Mouse (Mus musculus): Measurements from ENCODE around the gene Psmb11. TPM values are rescaled to one million over a fixed set of nuclear protein-coding genes. Genes with fewer than 3 reads are reported as not detected.

Psmb11 gene
- polyA plus RNA-seq, 1 experiment from 2014 or later: not detected

DNA sequence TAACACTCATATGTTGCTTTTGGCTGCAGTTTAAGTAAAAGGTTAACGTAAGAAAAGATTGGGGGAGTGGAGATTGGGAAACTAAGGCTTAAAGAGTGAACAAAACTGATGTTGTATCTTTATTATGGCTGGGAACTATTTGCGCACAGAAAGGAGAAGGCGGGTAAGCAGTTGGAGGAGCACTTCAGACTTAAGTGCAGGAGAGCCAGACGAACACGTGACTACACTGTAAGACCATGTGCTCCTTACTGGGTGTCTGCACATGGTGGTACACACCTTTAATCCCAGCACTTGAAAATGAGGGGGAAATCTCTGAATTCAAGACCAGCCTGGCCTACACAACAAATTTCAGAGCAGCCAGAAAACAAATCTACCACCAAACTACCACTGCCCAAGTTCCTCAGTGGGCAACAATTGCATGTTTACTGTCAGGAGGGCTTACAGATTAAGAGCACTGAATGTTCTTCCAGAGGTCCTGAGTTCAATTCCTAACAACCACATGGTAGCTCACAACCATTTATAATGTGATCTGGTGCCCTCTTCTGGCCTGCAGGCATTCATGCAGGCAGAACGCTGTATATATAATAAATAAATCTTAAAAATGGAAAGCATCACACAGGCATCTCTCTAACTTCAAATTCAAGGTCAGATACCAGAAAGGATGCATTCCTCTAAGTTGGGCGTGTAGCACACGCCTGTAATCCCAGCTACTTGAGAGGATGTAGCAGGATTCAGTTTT, 25.8 kb downstream of the Psmb11 start:
- Histone ChIP-seq H3K4me1 (ENCODE audit: insufficient read depth) (no peaks in the 10 kb centered on the region), H3K9ac (no peak overlapping the region), H3K4me2 (no peak overlapping the region), H3K27ac (ENCODE audit: low read depth) (no peak overlapping the region), H3K36me3 (ENCODE audit: insufficient read depth) (peaks cover 95% of the 10 kb centered on the region), H3K9me3 (ENCODE audit: low read depth, low read length) (no peaks in the 10 kb centered on the region), H3K27me3 (ENCODE audit: insufficient read depth, low read length) (no peaks in the 10 kb centered on the region), H3K4me3 (ENCODE audit: low read depth, low read length) (no peak overlapping the region)
- DNase-seq (peak; percentile 41), ATAC-seq (ENCODE audit: insufficient read depth) (no peak)
- peak; percentile 46 for TF ChIP-seq CTCF (IDR thresholded peaks at IDR 0.05; ENCODE audit: low read depth)
- WGBS: 80% methylated on average over 8 of the region's 8 CpGs

DNA sequence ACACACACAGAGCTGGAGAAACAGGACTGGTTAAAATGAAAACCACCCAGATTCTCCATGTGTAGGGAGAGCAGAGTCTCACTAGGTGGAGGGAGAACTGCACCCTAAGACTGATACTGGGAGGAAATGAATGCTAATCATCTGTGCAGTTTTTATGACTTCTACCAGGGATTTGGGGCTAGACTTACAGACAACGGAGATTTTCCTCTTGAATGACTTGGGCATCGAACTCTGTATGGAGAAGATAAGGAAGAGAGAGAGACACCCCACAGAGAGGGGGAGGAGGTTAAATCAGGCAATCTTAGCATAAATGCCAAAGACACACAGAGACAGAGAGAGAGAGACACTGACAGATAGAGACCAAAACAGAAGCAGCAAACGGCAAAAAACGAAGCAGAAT, 26.7 kb downstream of the Psmb11 start:
- H3K4me2 ChIP-seq: no peak overlapping the region
- no peak overlapping the region for H3K27ac ChIP-seq (ENCODE audit: low read depth)
- ATAC-seq (ENCODE audit: insufficient read depth) (no peak), DNase-seq (no peak)
- no peak for TF ChIP-seq CTCF (IDR thresholded peaks at IDR 0.05; ENCODE audit: low read depth)
- peaks cover 89% of the 10 kb centered on the region for H3K36me3 ChIP-seq (ENCODE audit: insufficient read depth)
- H3K4me3 ChIP-seq (ENCODE audit: low read depth, low read length): no peak overlapping the region
- 0 out of 2 replicates have a peak, but pooled peaks cover 6% of the 10 kb centered on the region for H3K4me1 ChIP-seq (ENCODE audit: insufficient read depth)
- no peaks in the 10 kb centered on the region for H3K27me3 ChIP-seq (ENCODE audit: insufficient read depth, low read length)
- 78% methylated on average over 4 of the region's 4 CpGs for WGBS
- no peak overlapping the region for H3K9ac ChIP-seq
- H3K9me3 ChIP-seq (ENCODE audit: low read depth, low read length): no peaks in the 10 kb centered on the region

DNA sequence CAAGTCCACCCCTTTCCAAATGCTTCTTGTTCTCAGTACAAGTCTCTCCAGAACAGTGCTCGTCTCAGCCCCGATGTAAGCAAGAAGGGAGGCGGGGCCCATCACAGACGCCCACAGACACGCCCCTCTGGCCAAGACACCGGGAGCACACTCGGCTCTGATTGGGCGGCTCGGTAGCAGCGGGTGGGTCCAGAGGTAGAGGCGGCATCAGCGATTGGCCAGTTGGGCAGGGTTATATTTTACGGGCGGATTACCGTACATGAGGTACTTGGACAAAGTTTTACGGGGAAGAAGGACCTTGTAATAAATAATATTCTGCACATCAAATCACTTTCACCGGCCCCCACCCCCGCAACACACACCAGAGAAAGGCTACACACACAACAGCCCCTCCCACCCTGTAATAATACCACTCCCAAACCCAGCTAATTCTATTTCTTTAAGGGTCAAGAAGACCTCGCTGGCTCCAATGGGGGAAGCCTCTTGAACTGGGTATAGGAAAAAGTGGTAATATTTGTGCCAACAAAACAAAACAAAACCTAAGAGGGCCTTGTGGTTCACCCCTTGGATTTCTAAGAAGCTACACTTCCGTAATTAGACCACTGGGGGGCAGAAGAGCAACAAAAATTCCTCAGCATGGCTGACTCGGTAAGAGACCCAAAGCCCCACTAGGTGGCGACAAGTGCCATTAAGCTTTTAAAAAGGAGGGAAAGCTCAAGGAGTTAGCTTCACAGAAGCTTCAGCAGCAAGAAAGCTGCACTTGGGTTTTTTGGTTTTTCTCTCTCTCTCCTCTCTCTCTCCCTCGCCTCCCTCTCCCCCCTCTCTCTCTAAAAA, 29.6 kb downstream of the Psmb11 start:
- H3K4me1 ChIP-seq (ENCODE audit: insufficient read depth): 0 out of 2 replicates have a peak, but pooled peaks cover 9% of the 10 kb centered on the region
- H3K4me3 ChIP-seq (ENCODE audit: low read depth, low read length): no peak overlapping the region
- H3K27ac ChIP-seq (ENCODE audit: low read depth): no peak overlapping the region
- WGBS: 56% methylated on average over 23 of the region's 23 CpGs
- H3K36me3 ChIP-seq (ENCODE audit: insufficient read depth): peaks cover 68% of the 10 kb centered on the region
- H3K27me3 ChIP-seq (ENCODE audit: insufficient read depth, low read length): no peaks in the 10 kb centered on the region
- no peaks in the 10 kb centered on the region for H3K9me3 ChIP-seq (ENCODE audit: low read depth, low read length)
- DNase-seq (peak; percentile 99), ATAC-seq (ENCODE audit: insufficient read depth) (peak; percentile 19)
- H3K4me2 ChIP-seq: no peak overlapping the region
- no peak overlapping the region for H3K9ac ChIP-seq
- peak; percentile 94 for TF ChIP-seq CTCF (IDR thresholded peaks at IDR 0.05; ENCODE audit: low read depth)

DNA sequence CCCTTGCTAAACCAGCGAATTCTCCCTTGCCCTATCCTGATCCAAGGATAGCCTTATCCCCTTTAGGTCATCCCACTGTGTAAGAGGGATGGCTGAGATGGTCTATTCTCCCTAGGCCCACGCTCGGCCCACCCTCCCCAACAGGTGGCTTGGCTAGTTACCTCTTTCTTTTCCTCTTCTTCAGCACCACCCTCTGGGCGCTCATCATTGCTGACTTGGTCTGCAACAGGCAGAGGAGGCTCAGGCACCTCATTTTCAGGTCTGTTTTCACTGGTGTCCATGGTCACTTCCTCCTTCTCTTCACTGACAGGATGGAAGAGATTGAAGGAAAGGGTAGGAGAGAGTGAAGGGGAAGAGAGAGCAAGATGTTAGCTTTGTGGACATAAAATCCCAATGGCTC, 30.3 kb downstream of the Psmb11 start:
- TF ChIP-seq CTCF (IDR thresholded peaks at IDR 0.05; ENCODE audit: low read depth): no peak
- H3K27me3 ChIP-seq (ENCODE audit: insufficient read depth, low read length): no peaks in the 10 kb centered on the region
- no peak overlapping the region for H3K4me3 ChIP-seq (ENCODE audit: low read depth, low read length)
- H3K4me2 ChIP-seq: peak overlapping the region; percentile 21
- ATAC-seq (ENCODE audit: insufficient read depth) (no peak), DNase-seq (no peak)
- WGBS: 66% methylated on average over 4 of the region's 4 CpGs
- H3K9me3 ChIP-seq (ENCODE audit: low read depth, low read length): no peaks in the 10 kb centered on the region
- H3K4me1 ChIP-seq (ENCODE audit: insufficient read depth): 0 out of 2 replicates have a peak, but pooled peaks cover 9% of the 10 kb centered on the region
- H3K9ac ChIP-seq: no peak overlapping the region
- H3K27ac ChIP-seq (ENCODE audit: low read depth): no peak overlapping the region
- H3K36me3 ChIP-seq (ENCODE audit: insufficient read depth): peaks cover 68% of the 10 kb centered on the region

DNA sequence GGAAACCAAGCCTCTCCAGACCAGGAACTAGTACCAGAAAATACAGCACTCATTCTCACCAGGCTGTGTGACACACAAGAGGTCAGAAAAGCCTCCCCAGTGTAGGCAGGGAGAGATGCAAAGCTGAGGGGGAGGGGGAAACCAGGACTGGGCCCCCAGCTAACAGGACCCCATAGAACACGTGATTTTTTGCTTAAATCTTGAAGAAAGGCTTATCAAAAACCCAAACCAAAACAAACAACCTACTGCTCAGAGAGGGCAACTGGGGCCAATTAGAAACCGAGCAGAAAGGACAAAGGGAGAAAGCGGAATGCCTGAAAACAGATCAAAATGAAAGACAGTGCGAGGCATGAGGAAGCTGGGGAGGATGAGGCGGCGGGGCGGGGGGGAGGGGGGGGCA, 31.6 kb downstream of the Psmb11 start:
- TF ChIP-seq CTCF (IDR thresholded peaks at IDR 0.05; ENCODE audit: low read depth): no peak
- DNase-seq: peak; percentile 26
- no peak for ATAC-seq (ENCODE audit: insufficient read depth)
- Histone ChIP-seq H3K36me3 (ENCODE audit: insufficient read depth) (peaks cover 68% of the 10 kb centered on the region), H3K9me3 (ENCODE audit: low read depth, low read length) (no peaks in the 10 kb centered on the region), H3K9ac (peak overlapping the region; percentile 76), H3K27me3 (ENCODE audit: insufficient read depth, low read length) (no peaks in the 10 kb centered on the region), H3K4me1 (ENCODE audit: insufficient read depth) (0 out of 2 replicates have a peak, but pooled peaks cover 9% of the 10 kb centered on the region), H3K27ac (ENCODE audit: low read depth) (peak overlapping the region; percentile 82), H3K4me3 (ENCODE audit: low read depth, low read length) (peak overlapping the region; percentile 64), H3K4me2 (peak overlapping the region; percentile 89)
- WGBS: 0% methylated on average over 7 of the region's 7 CpGs

DNA sequence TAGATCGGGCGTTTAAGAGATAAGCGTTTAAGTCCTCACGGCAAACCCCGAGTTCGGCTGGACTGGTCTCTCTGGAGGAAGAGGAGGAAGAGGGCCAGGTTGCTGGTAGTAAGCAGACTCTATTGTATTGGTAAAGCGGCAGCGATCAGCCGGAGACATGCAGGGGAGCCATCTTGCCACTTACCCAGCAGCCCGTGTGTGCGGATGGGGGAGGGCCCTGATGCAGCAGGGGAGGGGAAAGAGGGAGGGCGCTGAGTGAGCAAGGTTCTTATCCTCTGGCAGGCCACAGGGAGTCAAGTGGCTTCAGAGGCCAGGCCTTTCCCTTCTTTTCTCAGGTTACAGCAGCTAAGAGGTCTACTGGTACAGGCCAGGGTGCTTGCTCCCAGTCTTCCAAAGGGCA, 32.3 kb downstream of the Psmb11 start:
- ATAC-seq (ENCODE audit: insufficient read depth) (peak; percentile 90), DNase-seq (peak; percentile 94)
- H3K4me3 ChIP-seq (ENCODE audit: low read depth, low read length): peak overlapping the region; percentile 64
- H3K36me3 ChIP-seq (ENCODE audit: insufficient read depth): peaks cover 68% of the 10 kb centered on the region
- peak overlapping the region; percentile 76 for H3K9ac ChIP-seq
- H3K4me1 ChIP-seq (ENCODE audit: insufficient read depth): 0 out of 2 replicates have a peak, but pooled peaks cover 9% of the 10 kb centered on the region
- H3K4me2 ChIP-seq: peak overlapping the region; percentile 89
- H3K9me3 ChIP-seq (ENCODE audit: low read depth, low read length): no peaks in the 10 kb centered on the region
- 0% methylated on average over 12 of the region's 12 CpGs for WGBS
- TF ChIP-seq CTCF (IDR thresholded peaks at IDR 0.05; ENCODE audit: low read depth): no peak
- no peaks in the 10 kb centered on the region for H3K27me3 ChIP-seq (ENCODE audit: insufficient read depth, low read length)
- H3K27ac ChIP-seq (ENCODE audit: low read depth): peak overlapping the region; percentile 82

DNA sequence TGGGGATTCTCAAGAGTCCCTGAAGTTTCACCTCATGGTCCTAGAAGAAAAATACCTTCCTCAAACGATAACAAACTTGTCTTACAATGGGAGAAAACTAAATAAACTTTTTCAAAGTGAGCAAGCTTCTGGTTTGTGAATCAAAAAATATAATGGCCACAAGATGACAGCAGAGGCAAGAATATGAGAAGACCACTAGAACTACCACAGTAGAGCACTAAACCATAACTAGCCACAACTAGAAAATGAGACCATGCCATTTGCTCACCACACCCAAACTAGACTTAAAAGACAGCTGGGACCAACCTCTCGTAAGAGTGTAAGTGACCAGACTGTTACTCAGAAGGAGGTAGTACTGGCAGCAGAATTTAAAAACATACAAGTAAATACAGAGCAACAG, 38.8 kb downstream of the Psmb11 start:
- no peak overlapping the region for H3K9ac ChIP-seq
- no peaks in the 10 kb centered on the region for H3K27me3 ChIP-seq (ENCODE audit: insufficient read depth, low read length)
- no peaks in the 10 kb centered on the region for H3K9me3 ChIP-seq (ENCODE audit: low read depth, low read length)
- ATAC-seq (ENCODE audit: insufficient read depth): no peak
- DNase-seq: no peak
- no peak overlapping the region for H3K27ac ChIP-seq (ENCODE audit: low read depth)
- H3K4me1 ChIP-seq (ENCODE audit: insufficient read depth): no peaks in the 10 kb centered on the region
- no peak overlapping the region for H3K4me3 ChIP-seq (ENCODE audit: low read depth, low read length)
- TF ChIP-seq CTCF (IDR thresholded peaks at IDR 0.05; ENCODE audit: low read depth): no peak
- H3K4me2 ChIP-seq: no peak overlapping the region
- 85% methylated on average over 2 of the region's 2 CpGs for WGBS
- peaks cover 97% of the 10 kb centered on the region for H3K36me3 ChIP-seq (ENCODE audit: insufficient read depth)
